Comparison of ENCODE assay signal across 10 mouse cellular contexts in the genomic region with DNA sequence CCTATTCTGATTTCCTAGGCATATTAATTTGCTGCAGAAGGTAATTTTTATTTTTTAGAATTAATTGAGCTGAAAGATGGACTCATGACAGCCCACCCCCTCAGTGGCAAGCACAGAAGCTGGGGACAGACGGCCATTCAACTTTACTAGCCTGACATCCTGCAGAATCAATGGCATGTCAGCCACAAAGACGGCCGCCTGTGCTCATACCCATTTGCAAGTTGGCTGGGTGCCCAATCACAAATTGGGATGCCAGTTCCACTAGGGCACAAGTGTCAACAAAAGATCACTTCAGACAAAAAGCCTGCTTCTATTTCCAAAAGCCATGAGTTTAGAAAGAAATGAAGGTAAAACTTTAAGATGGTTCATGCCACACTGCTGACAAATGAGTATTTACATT.
DNase-seq lines count a peak whose midpoint lies in the region; ATAC-seq and TF ChIP-seq lines count a peak whose summit lies in the region.
"Had no signal": no experiment of that assay in that cellular context is flagged by ENCODE, and none has a peak within 500 bp of the region (broad histone marks: within the 10 kb centered on the region; RNA-seq: fewer than 3 reads in every experiment).

No protein-coding gene starts in this region.

- no peaks in the 10 kb centered on the region for H3K4me1 ChIP-seq in hindbrain, postnatal 0 days (ENCODE audit: insufficient read depth, low read length)
- H3K4me1 ChIP-seq in intestine, embryonic 15.5 days (replicated peaks): no peaks in the 10 kb centered on the region

- ATAC-seq in frontal cortex, adult (ENCODE audit: low TSS enrichment): no peak
- peak; percentile 79 for ATAC-seq in hindbrain, postnatal 0 days
- ATAC-seq in inflammation-experienced regulatory T-cells, adult 6 months: no peak
- no peak for ATAC-seq in intestine, embryonic 15.5 days

- no peaks in the 10 kb centered on the region for H3K36me3 ChIP-seq in hindbrain, postnatal 0 days (ENCODE audit: insufficient read depth, low read length)
- no peaks in the 10 kb centered on the region for H3K36me3 ChIP-seq in intestine, embryonic 15.5 days

- no peak overlapping the region for H3K27ac ChIP-seq in hindbrain, postnatal 0 days
- no peak overlapping the region for H3K27ac ChIP-seq in intestine, embryonic 15.5 days

- no peak overlapping the region for H3K9ac ChIP-seq in hindbrain, postnatal 0 days (replicated peaks; ENCODE audit: low read length)
- H3K9ac ChIP-seq in intestine, embryonic 15.5 days: no peak overlapping the region

- H3K9me3 ChIP-seq in hindbrain, postnatal 0 days (ENCODE audit: low read length): no peaks in the 10 kb centered on the region
- H3K9me3 ChIP-seq in intestine, embryonic 15.5 days: no peaks in the 10 kb centered on the region

- 19% methylated on average over 3 of the region's 3 CpGs for WGBS in hindbrain, postnatal 0 days
- 64% methylated on average over 3 of the region's 3 CpGs for WGBS in intestine, embryonic 15.5 days

- DNase-seq in frontal cortex, postnatal 10 days (ENCODE audit: low spot score in 2 of 2): peak; percentile 10 to 28
- peak; percentile 70 for DNase-seq in Muller cell, postnatal 12 days (ENCODE audit: inconsistent ontology term)
- DNase-seq in cerebellum, postnatal 25 days: peak; percentile 59 to 77
- peak; percentile 82 for DNase-seq in hindbrain, postnatal 0 days (ENCODE audit: low spot score)
- DNase-seq in urinary bladder, postnatal 10 days (ENCODE audit: low spot score): no peak
- DNase-seq: lung, adult 18-20 months had no signal

- H3K4me3 ChIP-seq in hindbrain, postnatal 0 days (ENCODE audit: low read length): no peak overlapping the region
- no peak overlapping the region for H3K4me3 ChIP-seq in intestine, embryonic 15.5 days (replicated peaks)
- H3K4me3 ChIP-seq: myocyte had no signal

- no peak overlapping the region for H3K4me2 ChIP-seq in hindbrain, postnatal 0 days (ENCODE audit: low read depth, low read length)
- no peak overlapping the region for H3K4me2 ChIP-seq in intestine, embryonic 15.5 days (replicated peaks)

- TF ChIP-seq CTCF in hindbrain, postnatal 0 days (IDR thresholded peaks at IDR 0.05; ENCODE audit: low read depth): no peak

- H3K27me3 ChIP-seq in hindbrain, postnatal 0 days (ENCODE audit: insufficient read depth, low read length): no peaks in the 10 kb centered on the region
- H3K27me3 ChIP-seq in intestine, embryonic 15.5 days (replicated peaks): no peaks in the 10 kb centered on the region
